Mouse (Mus musculus) C2C12 (cell line): ENCODE measurements at regions not wholly inside any gene's neighbourhood (a gene's known extent, or its start where the extent isn't known, plus 50 kb on each side); places are given as distances from the start of the nearest gene placed in this dataset.

Experiments
- CEBPB ChIP-seq: IDR thresholded peaks from one replicate; pipeline ENCODE4 v1.6.1; 2011; ENCODE audit warnings: low read depth, mild to moderate bottlenecking, control low read depth, moderate library complexity
- CTCF ChIP-seq: IDR thresholded peaks from one replicate; pipeline ENCODE4 v1.5.1; 2011; ENCODE audit not compliant: control insufficient read depth, insufficient read depth, insufficient read length
- FOSL1 ChIP-seq: IDR thresholded peaks from one replicate; pipeline ENCODE4 v1.8.0; 2011; ENCODE audit warnings: mild to moderate bottlenecking, low read length; ENCODE audit not compliant: poor library complexity, insufficient read depth, severe bottlenecking
- MAX ChIP-seq: IDR thresholded peaks from one replicate; pipeline ENCODE4 v1.6.1; 2011; ENCODE audit warnings: mild to moderate bottlenecking, control low read depth
- MYOG ChIP-seq: IDR thresholded peaks from one replicate; pipeline ENCODE4 v1.6.1; 2011; ENCODE audit not compliant: control insufficient read depth, insufficient read length; ENCODE audit errors: extremely low read depth
- USF1 ChIP-seq: IDR thresholded peaks from one replicate; pipeline ENCODE4 v1.6.1; 2011; ENCODE audit warnings: low read depth, mild to moderate bottlenecking, control low read depth, moderate library complexity

GRCm38 (mm10) chr8:31369636-31370035 is 2058.9 kb upstream of the 5930422O12Rik start:
- no peak for TF ChIP-seq CTCF
- no peak for TF ChIP-seq MYOG
- TF ChIP-seq MAX, result no peak
- TF ChIP-seq USF1, result no peak
- no peak for TF ChIP-seq CEBPB
- no peak for TF ChIP-seq FOSL1
